Mouse (Mus musculus) heart, embryonic 10.5 days (tissue): Measurements from ENCODE around the gene Arid4a. TPM values are rescaled to one million over a fixed set of nuclear protein-coding genes. Genes with fewer than 3 reads are reported as not detected.

Experiments used
- DNase-seq: peaks from one replicate; pipeline ENCODE4 v3.0.0-alpha.2; 2017; ENCODE audit warnings: low spot score
- H3K27ac ChIP-seq: fragments of 300-500 bp; sonication (generic); 2 replicates; pipeline ENCODE4 v1.5.1; 2016; ENCODE audit warnings: mild to moderate bottlenecking
- H3K27me3 ChIP-seq: fragments of 300-500 bp; sonication (generic); 2 replicates; pipeline ENCODE4 v1.6.1; 2016; ENCODE audit warnings: mild to moderate bottlenecking; ENCODE audit not compliant: poor library complexity, insufficient read depth, severe bottlenecking
- H3K36me3 ChIP-seq: fragments of 300-500 bp; sonication (generic); 2 replicates; pipeline ENCODE4 v1.6.1; 2016; ENCODE audit warnings: mild to moderate bottlenecking, moderate library complexity
- H3K4me1 ChIP-seq: fragments of 300-500 bp; sonication (generic); 2 replicates; pipeline ENCODE4 v1.6.1; 2016; ENCODE audit warnings: mild to moderate bottlenecking
- H3K4me3 ChIP-seq: fragments of 300-500 bp; sonication (generic); 2 replicates; pipeline ENCODE4 v1.5.1; 2016; ENCODE audit warnings: mild to moderate bottlenecking, moderate library complexity
- H3K9me3 ChIP-seq: fragments of 300-500 bp; sonication (generic); 2 replicates; pipeline ENCODE4 v1.6.1; 2016; ENCODE audit warnings: mild to moderate bottlenecking, moderate library complexity
- WGBS: fragments of 180-500 bp; shearing (Covaris S2); methylation state at CpG from one replicate; pipeline ENCODE4 v1.1.7; 2016; 5-methylcytosine and 5-hydroxymethylcytosine counted together
- polyA plus RNA-seq: library from polyadenylated mRNA; unstranded; fragments of >200 nt; fragmentation: Nextera tagmentation; extraction: Ambion mirVana; gene quantifications from 2 replicates; pipeline ENCODE4 v1.2.1, GENCODE M21; 2016

Gene Arid4a
- polyA plus RNA-seq: 24.1 and 26.9 TPM in 2 replicates

- under 1% methylated on average over 61 of the region's 61 CpGs for WGBS
- peaks cover 23% of the 10 kb centered on the region; the same call in 1 of the 2 replicates for H3K4me1 ChIP-seq
- peak within 1 kb of the TSS; percentile 98 for H3K27ac ChIP-seq
These were observed at the start of gene Arid4a for GRCm38 (mm10) chr12:71015363-71016210. Arid4a (plus strand) TSS chr12:71015990.

DNA sequence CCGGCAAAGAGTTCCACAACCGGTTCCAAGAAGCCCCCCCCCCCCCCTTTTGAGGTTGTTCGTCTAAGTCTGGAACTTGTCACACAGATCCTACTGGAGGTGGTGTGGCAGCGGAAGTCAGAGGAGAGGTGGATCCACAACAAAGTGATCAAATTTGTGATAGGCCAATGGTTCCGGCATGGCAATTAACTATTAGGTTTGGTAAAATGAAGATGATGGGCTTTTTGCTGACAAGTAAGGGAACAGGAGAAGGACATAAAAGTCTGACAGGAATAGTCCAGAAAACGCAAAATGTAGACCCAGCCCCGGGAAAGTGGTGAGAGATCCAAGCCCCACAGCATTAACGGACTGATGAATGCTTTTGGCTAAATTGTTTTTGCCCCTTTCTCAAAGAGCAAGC, 48.2 kb upstream of the Arid4a start:
- Histone ChIP-seq H3K4me1 (peaks cover 7% of the 10 kb centered on the region), H3K4me3 (peak overlapping the region; percentile 69), H3K27ac (peak overlapping the region; percentile 93), H3K27me3 (no peaks in the 10 kb centered on the region), H3K36me3 (peaks cover 16% of the 10 kb centered on the region), H3K9me3 (no peaks in the 10 kb centered on the region)
- DNase-seq: no peak
- WGBS: 37% methylated on average over 8 of the region's 8 CpGs

More at GRCm38 (mm10) chr12:71015363-71016210, at the start of gene Arid4a:
- peak; percentile 100 for DNase-seq
- Histone ChIP-seq H3K27me3 (no peaks in the 10 kb centered on the region), H3K36me3 (peaks cover 33% of the 10 kb centered on the region), H3K4me3 (peak within 1 kb of the TSS; percentile 98), H3K9me3 (no peaks in the 10 kb centered on the region)

- H3K27ac ChIP-seq: peak overlapping the region; percentile 93
- peak overlapping the region; percentile 69 for H3K4me3 ChIP-seq
- under 1% methylated on average over 35 of the region's 35 CpGs for WGBS
- H3K4me1 ChIP-seq: peaks cover 7% of the 10 kb centered on the region
- DNase-seq: peak; percentile 89
- peaks cover 11% of the 10 kb centered on the region for H3K36me3 ChIP-seq
- no peaks in the 10 kb centered on the region for H3K27me3 ChIP-seq
- no peaks in the 10 kb centered on the region for H3K9me3 ChIP-seq
These were observed 47.5 kb upstream of the Arid4a start for GRCm38 (mm10) chr12:70968141-70968790.

DNA sequence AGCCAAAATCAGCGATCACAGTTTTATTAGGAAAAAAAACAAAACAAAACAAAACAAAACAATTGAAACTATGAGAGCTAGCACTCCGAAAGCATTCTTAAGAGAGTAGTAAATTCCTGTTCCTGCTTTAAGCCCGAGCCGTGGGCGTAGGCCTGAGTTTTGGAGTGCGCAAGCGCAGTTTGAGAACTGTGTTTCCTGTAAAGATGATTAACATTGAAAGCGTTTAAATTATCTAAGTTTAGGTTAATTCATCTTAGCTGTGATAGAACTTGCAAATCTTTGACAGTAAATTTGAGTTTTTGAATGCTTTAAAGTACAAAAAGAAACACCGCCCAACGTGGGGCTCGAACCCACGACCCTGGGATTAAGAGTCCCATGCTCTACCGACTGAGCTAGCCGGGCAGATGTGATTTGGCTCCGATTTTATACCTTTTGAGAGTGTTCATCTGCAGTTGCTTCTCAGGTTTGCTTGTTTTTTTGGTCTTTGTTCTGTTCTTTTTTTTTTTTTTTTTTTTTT, 46.9 kb upstream of the Arid4a start:
- WGBS: 2% methylated on average over 15 of the region's 15 CpGs

DNA sequence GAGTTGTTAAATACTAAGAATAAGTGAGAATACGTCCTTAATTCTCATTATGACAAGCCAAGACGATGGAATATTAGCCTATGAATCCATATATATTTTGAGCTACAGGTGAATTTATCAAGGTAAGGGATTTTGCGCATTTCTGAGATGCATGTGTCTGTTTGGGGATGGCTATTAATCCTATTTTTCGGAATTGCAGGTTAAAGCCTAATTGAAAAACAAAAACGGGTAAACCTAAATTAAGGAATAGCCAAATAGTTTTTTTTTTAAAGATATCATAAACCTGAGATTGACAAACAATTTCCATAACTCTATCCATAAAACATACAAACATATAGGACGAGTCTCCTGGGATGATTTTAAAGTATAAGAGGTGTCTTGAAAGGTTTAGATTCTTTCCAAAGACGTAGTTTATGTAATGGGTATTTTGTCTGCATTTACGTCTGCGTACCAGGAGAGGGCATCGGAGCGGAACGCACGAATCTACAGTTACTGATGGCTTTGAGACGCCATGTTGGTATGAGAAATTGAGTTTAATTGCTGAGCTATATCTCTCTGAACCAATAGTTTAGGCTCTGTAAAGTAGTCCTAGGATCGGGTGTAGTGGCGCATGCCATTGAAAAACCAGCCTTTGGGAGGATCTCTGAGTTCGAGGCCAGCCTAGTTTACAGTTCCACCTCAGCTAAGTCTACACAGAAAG, 46.2 kb upstream of the Arid4a start:
- Histone ChIP-seq H3K4me3 (peak overlapping the region; percentile 54), H3K36me3 (no peaks in the 10 kb centered on the region), H3K9me3 (no peaks in the 10 kb centered on the region), H3K4me1 (peaks cover 7% of the 10 kb centered on the region), H3K27me3 (no peaks in the 10 kb centered on the region), H3K27ac (peak overlapping the region; percentile 77)
- WGBS: 6% methylated on average over 17 of the region's 17 CpGs
- DNase-seq: peak; percentile 82

More for the DNA sequence above, 46.9 kb upstream of the Arid4a start:
- Histone ChIP-seq H3K9me3 (no peaks in the 10 kb centered on the region), H3K4me1 (peaks cover 7% of the 10 kb centered on the region), H3K27me3 (no peaks in the 10 kb centered on the region), H3K27ac (peak overlapping the region; percentile 93), H3K4me3 (peak overlapping the region; percentile 69), H3K36me3 (peaks cover 5% of the 10 kb centered on the region; the same call in 1 of the 2 replicates)
- peak; percentile 89 for DNase-seq

- H3K4me3 ChIP-seq: peak overlapping the region; percentile 99
- peaks cover 11% of the 10 kb centered on the region for H3K4me1 ChIP-seq
- H3K36me3 ChIP-seq: peaks cover 5% of the 10 kb centered on the region
- no peak for DNase-seq
- 88% methylated on average over 4 of the region's 4 CpGs for WGBS
- peak overlapping the region; percentile 97; the same call in 1 of the 2 replicates for H3K27ac ChIP-seq
- no peaks in the 10 kb centered on the region for H3K9me3 ChIP-seq
- no peaks in the 10 kb centered on the region for H3K27me3 ChIP-seq
These were observed 42.0 kb upstream of the Arid4a start for GRCm38 (mm10) chr12:70973831-70974230.

GRCm38 (mm10) chr12:70974441-70975266, 41.1 kb upstream of the Arid4a start, which contains the start of gene Psma3:
Psma3 (plus strand) TSS chr12:70974621.
- Histone ChIP-seq H3K36me3 (peaks cover 13% of the 10 kb centered on the region), H3K27ac (peak within 1 kb of the TSS; percentile 97), H3K4me3 (peak within 1 kb of the TSS; percentile 99), H3K9me3 (no peaks in the 10 kb centered on the region), H3K27me3 (no peaks in the 10 kb centered on the region), H3K4me1 (peaks cover 11% of the 10 kb centered on the region)
- under 1% methylated on average over 70 of the region's 71 CpGs for WGBS
- DNase-seq: peak; percentile 97

DNA sequence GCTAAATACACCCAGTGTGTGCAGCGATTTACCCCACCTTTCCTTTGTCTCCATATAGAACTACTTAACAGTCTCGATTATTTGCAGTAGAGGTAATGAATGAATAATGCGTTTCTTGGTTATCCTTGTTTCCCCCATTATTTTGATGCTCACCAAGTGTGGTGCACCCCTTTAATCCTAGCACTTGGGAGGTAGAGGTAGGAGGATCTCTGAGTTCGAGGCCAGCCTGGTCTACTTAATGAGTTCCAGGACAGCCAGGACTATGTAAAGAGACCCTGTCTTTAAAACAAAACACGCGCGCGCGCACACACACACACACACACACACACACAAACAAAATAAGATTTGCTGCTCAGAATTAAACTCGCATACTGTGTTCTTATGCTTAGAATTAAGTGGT, 40.4 kb upstream of the Arid4a start:
- Histone ChIP-seq H3K36me3 (peaks cover 21% of the 10 kb centered on the region), H3K9me3 (no peaks in the 10 kb centered on the region), H3K27ac (peak overlapping the region; percentile 97), H3K4me1 (peaks cover 11% of the 10 kb centered on the region), H3K4me3 (peak overlapping the region; percentile 99), H3K27me3 (no peaks in the 10 kb centered on the region)
- DNase-seq: no peak
- 21% methylated on average over 10 of the region's 10 CpGs for WGBS

DNA sequence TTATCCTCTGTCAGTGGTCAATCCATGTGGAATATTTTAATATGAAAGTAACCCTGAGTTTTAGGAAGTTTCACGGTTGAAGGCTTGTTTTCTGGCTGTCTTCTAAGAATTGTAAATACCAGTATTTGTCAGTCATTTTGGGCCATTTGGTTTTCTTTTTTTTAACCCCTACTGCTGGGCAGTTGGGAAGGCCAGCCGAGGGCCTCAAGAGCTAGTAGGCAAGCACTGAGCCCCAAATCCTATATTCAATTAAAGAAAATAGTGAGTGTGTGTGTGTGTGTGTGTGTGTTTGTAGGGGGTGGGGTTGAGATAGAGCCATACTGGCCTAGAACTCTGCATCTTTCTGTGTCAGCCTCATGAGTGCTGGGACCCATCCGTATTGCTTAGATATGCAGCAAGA, 39.9 kb upstream of the Arid4a start:
- Histone ChIP-seq H3K27ac (no peak overlapping the region), H3K36me3 (peaks cover 26% of the 10 kb centered on the region), H3K4me1 (peaks cover 11% of the 10 kb centered on the region), H3K27me3 (no peaks in the 10 kb centered on the region), H3K4me3 (peak overlapping the region; percentile 99), H3K9me3 (no peaks in the 10 kb centered on the region)
- 61% methylated on average over 3 of the region's 3 CpGs for WGBS
- no peak for DNase-seq

DNA sequence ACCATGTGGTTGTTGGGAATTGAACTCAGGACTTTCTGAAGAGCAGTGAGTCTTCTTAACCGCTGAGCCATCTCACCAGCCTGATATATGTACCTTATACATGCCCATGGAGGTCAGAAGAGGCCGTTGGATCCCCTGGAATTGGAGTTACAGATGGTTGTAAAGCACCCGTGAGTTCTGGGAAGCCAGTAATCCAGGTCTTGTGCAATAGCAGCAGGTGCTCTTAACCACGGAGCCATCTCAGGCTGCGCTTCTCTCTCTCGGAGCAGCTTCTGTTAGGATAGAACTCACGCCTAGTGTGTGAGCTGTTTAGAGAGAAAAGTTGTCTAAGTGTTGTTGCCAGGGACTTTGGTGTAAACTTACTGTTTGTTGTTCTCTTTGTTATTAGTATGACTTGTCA, 37.4 kb upstream of the Arid4a start:
- 87% methylated on average over 7 of the region's 7 CpGs for WGBS
- H3K36me3 ChIP-seq: peaks cover 43% of the 10 kb centered on the region

GRCm38 (mm10) chr12:70984855-70985550, 30.8 kb upstream of the Arid4a start:
- H3K27ac ChIP-seq: no peak overlapping the region
- H3K4me1 ChIP-seq: no peaks in the 10 kb centered on the region
- H3K9me3 ChIP-seq: no peaks in the 10 kb centered on the region
- H3K27me3 ChIP-seq: no peaks in the 10 kb centered on the region
- 95% methylated on average over 7 of the region's 7 CpGs for WGBS
- no peak for DNase-seq
- no peak overlapping the region for H3K4me3 ChIP-seq
- peaks cover 90% of the 10 kb centered on the region for H3K36me3 ChIP-seq

More for the DNA sequence above, 37.4 kb upstream of the Arid4a start:
- Histone ChIP-seq H3K4me1 (peaks cover 11% of the 10 kb centered on the region), H3K27me3 (no peaks in the 10 kb centered on the region), H3K4me3 (no peak overlapping the region), H3K9me3 (no peaks in the 10 kb centered on the region), H3K27ac (no peak overlapping the region)
- no peak for DNase-seq
